Comparison of ENCODE assay signal across 17 mouse cellular contexts in the genomic region with DNA sequence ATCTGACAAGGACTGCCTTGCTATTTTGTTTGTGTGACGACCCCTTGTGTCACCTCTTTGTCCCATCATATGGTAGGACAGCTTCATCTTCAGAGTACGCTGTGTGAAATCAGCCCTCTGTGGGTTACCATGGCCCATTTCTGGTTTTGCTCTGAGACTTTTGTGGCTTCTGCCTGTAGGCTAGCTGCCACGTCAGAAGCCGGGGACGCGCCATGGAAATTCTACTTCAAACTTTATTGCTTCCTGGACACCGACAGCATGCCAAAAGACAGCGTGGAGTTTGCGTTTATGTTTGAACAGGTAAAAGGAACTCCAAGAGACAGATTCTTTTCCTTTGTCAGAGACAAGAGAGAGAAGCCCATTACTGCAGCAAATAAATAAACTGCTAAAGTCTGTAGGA. TPM values are rescaled to one million over a fixed set of nuclear protein-coding genes. Genes with fewer than 3 reads are reported as not detected.
A peak's percentile ranks its signal among the peaks of the same experiment; 100 is the strongest.
DNase-seq lines count a peak whose midpoint lies in the region; TF ChIP-seq lines count a peak whose summit lies in the region.
"Had no signal": no experiment of that assay in that cellular context is flagged by ENCODE, and none has a peak within 500 bp of the region (broad histone marks: within the 10 kb centered on the region; RNA-seq: fewer than 3 reads in every experiment).

No protein-coding gene starts in this region.

- no peak overlapping the region for H3K4me3 ChIP-seq in heart, embryonic 10.5 days
- peak overlapping the region; percentile 63 to 85 (median 84) for H3K4me3 ChIP-seq in CH12.LX (replicated peaks in 1 of 3; ENCODE audit: low read depth in 2 of 3, low read length in 2 of 3, poor library complexity in 1 of 3)

- no peak overlapping the region for H3K27ac ChIP-seq in heart, embryonic 10.5 days
- H3K27ac ChIP-seq in CH12.LX (ENCODE audit: insufficient read depth, low read depth): peak overlapping the region; percentile 88

- 0 out of 2 replicates have a peak, but pooled peaks have one; percentile 38 for TF ChIP-seq POLR2A in CH12.LX (IDR thresholded peaks at IDR 0.05; ENCODE audit: low read depth, low read length)

- dilution Hi-C loops in CH12.LX (cut with MboI; ENCODE audit: extremely low pct_ligation_motif_present, extremely low pct_unique_long_range_greater_than_20kb, low sequenced_read_pairs): no loop called here

- H3K79me2 ChIP-seq in CH12.LX (replicated peaks; ENCODE audit: control insufficient read depth, extremely low read depth, insufficient read depth, poor library complexity, severe bottlenecking): peaks cover 15% of the 10 kb centered on the region

- peak overlapping the region; percentile 78 for H3K9ac ChIP-seq in CH12.LX (ENCODE audit: insufficient read depth, low read depth)

- H3K4me2 ChIP-seq in CH12.LX (ENCODE audit: insufficient read depth, low read depth, poor library complexity, severe bottlenecking): peak overlapping the region; percentile 75

- TF ChIP-seq RAD21 in CH12.LX (IDR thresholded peaks at IDR 0.05; ENCODE audit: low read depth, low read length): no peak

- in situ Hi-C loops in CH12.LX (cut with MboI; ENCODE audit: low pct_ligation_motif_present, low pct_unique_long_range_greater_than_20kb, low sequenced_read_pairs): loop anchor here (5.0 kb wide), 2 partner anchors 150 to 520 kb away; no protein-coding TSS in a partner anchor

- H3K27me3 ChIP-seq in heart, embryonic 10.5 days (ENCODE audit: insufficient read depth, poor library complexity, severe bottlenecking): no peaks in the 10 kb centered on the region
- no peaks in the 10 kb centered on the region for H3K27me3 ChIP-seq in CH12.LX (replicated peaks)
- H3K27me3 ChIP-seq: Patski had no signal

- H3K36me3 ChIP-seq in heart, embryonic 10.5 days: peaks cover 87% of the 10 kb centered on the region
- H3K36me3 ChIP-seq in CH12.LX (replicated peaks in 1 of 2; ENCODE audit: control insufficient read depth in 1 of 2, insufficient read depth in 1 of 2, low read length in 1 of 2): peaks cover 44 to 74% of the 10 kb centered on the region in 2 experiments
- H3K36me3 ChIP-seq: G1E had no signal

- DNase-seq in heart, adult 11 months: peak; percentile 53
- DNase-seq in heart, embryonic 10.5 days (ENCODE audit: low spot score): no peak
- peak; percentile 87 for DNase-seq in CH12.LX (ENCODE audit: extremely low read depth)
- no peak for DNase-seq in kidney, postnatal 36 days
- DNase-seq: adrenal gland, adult 2 months; adrenal gland, adult 8-10 months; adrenal gland, postnatal 10 days; adrenal gland, postnatal 14 days; adrenal gland, postnatal 25 days; adrenal gland, postnatal 36 days; B cell, adult 2 months; cerebellum, adult 11 months; cerebellum, adult 11-12 months; cerebellum, adult 18-20 months; cerebellum, adult 2 months had no signal

- WGBS in heart, embryonic 10.5 days: 93% methylated on average over 9 of the region's 9 CpGs

- peaks cover under 1% of the 10 kb centered on the region; the same call in 1 of the 2 replicates for H3K4me1 ChIP-seq in heart, embryonic 10.5 days
- H3K4me1 ChIP-seq in CH12.LX (ENCODE audit: control insufficient read depth in 1 of 2, insufficient read depth in 2 of 2): peaks cover 15 to 30% of the 10 kb centered on the region in 2 experiments

- no peak for TF ChIP-seq EP300 in CH12.LX (IDR thresholded peaks at IDR 0.05; ENCODE audit: low read length)

- H3K9me3 ChIP-seq in heart, embryonic 10.5 days: no peaks in the 10 kb centered on the region
- no peaks in the 10 kb centered on the region for H3K9me3 ChIP-seq in CH12.LX (replicated peaks; ENCODE audit: low read length)

- TF ChIP-seq CTCF in CH12.LX (conservative IDR thresholded peaks at IDR 0.05 in 1 of 2, IDR thresholded peaks at IDR 0.05 in 1 of 2; ENCODE audit: low read depth in 2 of 2, low read length in 2 of 2): no peak; a peak in 1 of 4 replicates

TF ChIP-seq in CH12.LX, 34 proteins besides CTCF, POLR2A, EP300 and RAD21:
- TF ChIP-seq CHD2 (IDR thresholded peaks at IDR 0.05; ENCODE audit: low read length) (no peak), ZMIZ1 (IDR thresholded peaks at IDR 0.05; ENCODE audit: low read depth, low read length) (0 out of 2 replicates have a peak, but pooled peaks have one; percentile 23), JUND (conservative IDR thresholded peaks at IDR 0.05; ENCODE audit: low read depth, low read length) (no peak), PAX5 (IDR thresholded peaks at IDR 0.05; ENCODE audit: low read length) (no peak), ZC3H11A (IDR thresholded peaks at IDR 0.05; ENCODE audit: low read depth, low read length) (no peak), SIN3A (IDR thresholded peaks at IDR 0.05; ENCODE audit: low read length) (peak; percentile 77), USF1 (IDR thresholded peaks at IDR 0.05; ENCODE audit: low read depth, low read length) (no peak), SMC3 (IDR thresholded peaks at IDR 0.05; ENCODE audit: low read depth, low read length) (no peak), ZKSCAN1 (IDR thresholded peaks at IDR 0.05; ENCODE audit: borderline replicate concordance, low read depth, low read length) (no peak), ETS1 (conservative IDR thresholded peaks at IDR 0.05; ENCODE audit: low read depth, low read length) (peak; percentile 69), UBTF (IDR thresholded peaks at IDR 0.05; ENCODE audit: low read depth, low read length) (no peak; the same call in 1 of the 2 replicates), MAX (IDR thresholded peaks at IDR 0.05; ENCODE audit: low read length) (no peak; the same call in 1 of the 2 replicates), HCFC1 (IDR thresholded peaks at IDR 0.05; ENCODE audit: low read depth, low read length) (peak; percentile 65), MXI1 (IDR thresholded peaks at IDR 0.05; ENCODE audit: low read depth, low read length) (peak; percentile 79; the same call in 1 of the 2 replicates), IRF4 (IDR thresholded peaks at IDR 0.05; ENCODE audit: low read depth, low read length) (no peak), ELF1 (IDR thresholded peaks at IDR 0.05; ENCODE audit: low read depth, low read length) (peak; percentile 59), BHLHE40 (IDR thresholded peaks at IDR 0.05; ENCODE audit: low read depth, low read length) (0 out of 2 replicates have a peak, but pooled peaks have one; percentile 2), NELFE (IDR thresholded peaks at IDR 0.05; ENCODE audit: low read depth, low read length) (no peak), GABPA (IDR thresholded peaks at IDR 0.05; ENCODE audit: insufficient replicate concordance, low read depth, low read length) (no peak), NRF1 (IDR thresholded peaks at IDR 0.05; ENCODE audit: low read depth, low read length) (no peak), CHD1 (IDR thresholded peaks at IDR 0.05; ENCODE audit: low read depth, low read length) (peak; percentile 62; the same call in 1 of the 2 replicates)

RNA-seq across cellular contexts. Expression of gene Retreg1, which starts 36.1 kb away (rescaled TPM):
- polyA plus RNA-seq in heart, embryonic 10.5 days (2016; fragmentation: Nextera tagmentation; extraction: Ambion mirVana): 20.2 and 38.4 TPM in 2 replicates
- total RNA-seq in CH12.LX (2012; rRNA removed) (15.3 and 19.0 TPM in 2 replicates), CH12.LX (2014; rRNA removed) (28.7 and 32.1 TPM in 2 replicates)
- polyA plus RNA-seq in CH12.LX (2012; ENCODE audit: insufficient read length, low read depth): 17.3 and 17.5 TPM in 2 replicates
- polyA plus RNA-seq: G1E had no signal

Comparison
In these comparisons a context has a peak if more than half of its experiments do, and no peak if none do; other contexts are left out.
1. DNase-seq: peak in heart, adult 11 months (single experiment) and CH12.LX (single experiment); none in heart, embryonic 10.5 days (single experiment) and kidney, postnatal 36 days (0 of 2).